Mouse (Mus musculus) cerebellum, adult 2 months (tissue): ENCODE results near the gene Ppp1r13b. TPM values are rescaled to one million over a fixed set of nuclear protein-coding genes. Genes with fewer than 3 reads are reported as not detected.

ENCODE experiments used
- DNase-seq, 2 experiments: peaks; one replicate each; pipeline ENCODE4 v3.0.0; 2021
- H3K27ac ChIP-seq: fragments of 200-500 bp; 2 replicates; pipeline ENCODE4 v1.5.1; 2012; ENCODE audit warnings: low read length, control low read depth, inconsistent platforms; ENCODE audit not compliant: insufficient read depth
- H3K27me3 ChIP-seq: fragments of 200-500 bp; 2 replicates; pipeline ENCODE4 v1.6.1; 2012; ENCODE audit warnings: inconsistent platforms, mild to moderate bottlenecking, low read length, moderate library complexity; ENCODE audit not compliant: control insufficient read depth, insufficient read depth
- H3K4me1 ChIP-seq: fragments of 200-500 bp; 2 replicates; pipeline ENCODE4 v1.6.1; 2011; ENCODE audit warnings: low read length; ENCODE audit not compliant: control insufficient read depth, insufficient read depth
- H3K4me3 ChIP-seq: fragments of 200-500 bp; replicated peaks from 2 replicates; pipeline ENCODE3; 2011; ENCODE audit warnings: mild to moderate bottlenecking, low read depth, low read length, control low read depth; ENCODE audit not compliant: insufficient read depth
- CTCF ChIP-seq: fragments of 200-500 bp; IDR thresholded peaks from 2 replicates; pipeline ENCODE4 v1.5.1; 2011; ENCODE audit warnings: low read depth, mild to moderate bottlenecking, control low read depth, low read length, moderate library complexity, borderline replicate concordance; ENCODE audit not compliant: insufficient read depth
- POLR2A ChIP-seq: fragments of 200-500 bp; IDR thresholded peaks from 2 replicates; pipeline ENCODE4 v1.6.1; 2011; ENCODE audit warnings: low read length, control low read depth, borderline replicate concordance; ENCODE audit not compliant: insufficient read depth
- WGBS: fragments of 180-500 bp; shearing (Covaris S2); methylation state at CpG from one replicate; pipeline ENCODE4 v1.1.7; 2018; 5-methylcytosine and 5-hydroxymethylcytosine counted together
- polyA plus RNA-seq: library from polyadenylated mRNA; depleted of rRNA; stranded (reverse); fragments of >200 nt; gene quantifications from 2 replicates; pipeline ENCODE4 v1.2.3, GENCODE M21; 2012

Gene Ppp1r13b
- polyA plus RNA-seq, 1 experiment: 38.4 TPM

DNA sequence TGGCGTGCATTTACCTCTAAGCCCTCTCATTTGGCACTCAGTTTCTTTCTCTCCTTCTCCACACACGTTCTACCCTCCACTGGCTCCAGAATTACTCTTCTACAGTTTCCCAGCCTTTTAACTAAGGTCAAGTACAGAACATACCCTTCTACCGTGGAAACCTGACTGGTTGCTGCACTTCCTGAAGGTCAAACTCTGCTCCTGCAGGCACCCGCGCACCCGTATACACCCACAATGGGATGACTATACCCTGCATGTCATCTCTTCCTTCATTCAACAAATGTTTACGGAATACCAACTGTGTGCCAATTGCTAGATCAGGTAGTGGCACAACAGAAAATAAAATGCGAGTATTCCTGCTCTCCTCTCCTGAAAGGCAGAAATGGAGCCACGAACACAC lies 9.2 kb downstream of the Ppp1r13b start:
- Histone ChIP-seq H3K4me1 (peaks cover 37% of the 10 kb centered on the region), H3K27me3 (no peaks in the 10 kb centered on the region), H3K4me3 (no peak overlapping the region), H3K27ac (no peak overlapping the region)
- DNase-seq: no peak
- TF ChIP-seq POLR2A (no peak), CTCF (no peak)
- 75% methylated on average over 9 of the region's 9 CpGs for WGBS

DNA sequence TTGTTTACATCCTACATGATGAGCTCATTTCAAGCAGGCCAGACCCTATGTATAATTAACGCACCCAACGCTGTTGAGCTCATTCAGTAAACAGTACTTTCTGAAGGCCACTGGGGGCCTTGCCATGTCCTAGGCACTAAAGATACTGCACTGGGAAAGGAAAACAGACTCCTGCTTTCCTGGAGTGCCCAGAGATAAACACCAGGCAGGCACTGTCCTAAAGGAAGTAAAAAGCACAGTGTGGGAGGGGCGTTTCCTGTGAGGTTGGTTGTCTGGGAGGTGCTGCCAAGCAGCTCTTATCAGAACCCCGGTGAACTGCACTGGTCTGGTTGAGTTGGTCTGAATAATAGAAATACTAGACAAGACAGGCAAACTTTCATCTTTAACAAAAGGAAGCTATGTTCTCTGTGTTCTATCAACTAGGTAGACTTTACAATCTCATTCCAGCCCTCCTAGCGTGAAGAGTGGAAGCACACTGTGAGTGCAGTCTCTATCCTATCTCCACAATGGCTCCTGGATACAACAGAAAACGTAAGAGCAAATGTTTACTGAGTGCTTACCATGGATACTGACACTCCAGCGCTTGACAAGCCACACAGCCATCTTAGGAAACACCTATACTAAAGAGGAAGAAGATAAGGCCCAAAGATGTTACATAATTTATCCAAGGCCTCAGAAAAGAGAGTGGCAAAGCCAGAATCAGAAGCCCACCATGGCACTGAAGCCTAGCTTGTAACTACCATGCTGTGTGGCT lies 10.8 kb downstream of the Ppp1r13b start:
- Histone ChIP-seq H3K4me1 (peaks cover 44% of the 10 kb centered on the region), H3K27ac (peak overlapping the region; percentile 26; the same call in 1 of the 2 replicates), H3K27me3 (no peaks in the 10 kb centered on the region), H3K4me3 (no peak overlapping the region)
- 47% methylated on average over 7 of the region's 7 CpGs for WGBS
- DNase-seq: no peak
- TF ChIP-seq POLR2A (no peak), CTCF (no peak)

DNA sequence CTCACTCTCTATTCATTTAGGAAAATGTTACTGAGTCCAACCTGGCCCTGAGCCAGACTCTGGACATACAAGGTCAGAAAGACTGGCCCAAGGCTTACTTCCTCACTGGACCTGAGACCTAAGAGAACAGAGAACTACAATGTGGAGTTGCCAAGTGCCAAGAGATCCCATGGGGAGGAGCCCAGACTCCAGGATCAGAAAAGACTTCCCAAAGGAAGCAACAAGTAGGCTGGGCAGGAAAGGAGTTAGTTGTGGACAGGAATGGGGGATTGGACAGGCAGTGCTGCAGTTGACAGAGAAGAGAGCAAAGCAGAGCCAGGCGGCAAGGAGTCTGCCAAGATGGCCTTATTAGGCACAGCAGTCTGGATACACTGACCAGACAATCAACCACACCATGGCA lies 13.8 kb downstream of the Ppp1r13b start:
- 5% methylated on average over 1 of the region's 1 CpGs for WGBS
- Histone ChIP-seq H3K27me3 (no peaks in the 10 kb centered on the region), H3K4me3 (no peak overlapping the region), H3K27ac (no peak overlapping the region), H3K4me1 (peaks cover 38% of the 10 kb centered on the region)
- TF ChIP-seq CTCF: no peak
- TF ChIP-seq POLR2A: no peak
- DNase-seq: peak; percentile 36 to 57

DNA sequence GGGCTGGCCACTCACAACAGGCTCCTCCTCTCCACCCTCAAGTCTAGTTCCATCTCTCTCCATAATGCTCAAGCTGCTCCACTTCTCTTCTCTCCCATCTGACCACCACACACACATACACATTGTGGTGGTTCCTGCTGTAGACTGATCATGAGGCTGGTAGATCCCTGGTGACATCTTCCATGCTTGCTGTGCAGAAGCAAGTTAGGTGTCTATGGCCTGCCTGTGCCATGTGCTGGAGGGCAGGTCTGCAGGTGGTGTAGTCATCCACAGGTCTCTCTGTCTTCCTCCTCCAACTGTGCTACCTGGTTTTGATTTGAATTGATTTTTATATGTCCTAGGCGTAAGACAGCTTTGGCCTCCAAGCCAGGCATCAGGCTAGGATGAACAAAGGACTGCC lies 14.9 kb downstream of the Ppp1r13b start:
- no peak for DNase-seq
- no peak for TF ChIP-seq CTCF
- H3K27me3 ChIP-seq: no peaks in the 10 kb centered on the region
- peaks cover 37% of the 10 kb centered on the region for H3K4me1 ChIP-seq
- H3K4me3 ChIP-seq: no peak overlapping the region
- no peak overlapping the region for H3K27ac ChIP-seq
- WGBS: 89% methylated on average over 1 of the region's 1 CpGs

DNA sequence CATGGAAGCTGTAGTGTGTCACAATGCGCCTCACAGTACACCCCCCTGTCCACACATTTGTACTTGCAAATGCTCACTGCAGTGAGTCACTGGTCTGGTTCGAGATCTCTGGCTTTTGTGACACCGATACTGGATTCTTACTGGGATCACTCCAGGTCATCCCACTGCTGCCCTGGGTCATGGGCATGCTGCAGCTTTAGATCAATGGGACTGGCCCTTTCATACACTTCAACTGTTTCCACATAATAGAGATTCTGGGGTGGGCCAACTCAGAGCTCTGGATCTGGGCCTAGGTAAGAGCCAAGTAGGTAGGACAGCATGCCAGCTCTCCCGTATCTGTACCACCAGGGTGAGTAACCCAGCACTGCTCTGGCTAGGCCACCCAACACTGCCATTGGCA lies 16.1 kb downstream of the Ppp1r13b start:
- Histone ChIP-seq H3K4me3 (no peak overlapping the region), H3K27ac (no peak overlapping the region), H3K4me1 (peaks cover 35% of the 10 kb centered on the region), H3K27me3 (no peaks in the 10 kb centered on the region)
- TF ChIP-seq POLR2A (no peak), CTCF (no peak)
- DNase-seq: no peak
- WGBS: 65% methylated on average over 4 of the region's 4 CpGs

DNA sequence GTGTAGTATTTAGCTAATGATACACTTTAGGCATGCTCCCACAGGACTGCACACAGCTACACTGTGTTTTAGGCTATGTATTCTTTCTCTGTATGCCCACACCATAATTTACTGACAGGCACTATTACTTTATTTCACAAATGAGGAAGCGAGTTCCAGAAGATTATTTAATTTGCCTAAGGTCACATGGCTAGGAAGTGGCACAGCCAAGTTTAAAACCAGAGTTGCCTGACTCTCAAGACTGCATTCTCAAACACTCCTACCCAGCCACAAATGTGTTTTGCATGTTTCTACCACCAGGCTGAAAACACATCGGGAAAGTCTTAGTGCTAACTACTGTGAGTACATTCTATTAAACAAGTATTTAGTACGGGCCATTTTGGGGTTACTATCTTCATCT lies 18.7 kb downstream of the Ppp1r13b start:
- Histone ChIP-seq H3K4me3 (no peak overlapping the region), H3K27me3 (no peaks in the 10 kb centered on the region), H3K27ac (no peak overlapping the region), H3K4me1 (peaks cover 28% of the 10 kb centered on the region)
- 84% methylated on average over 3 of the region's 3 CpGs for WGBS
- DNase-seq: no peak
- TF ChIP-seq POLR2A (no peak), CTCF (no peak)

DNA sequence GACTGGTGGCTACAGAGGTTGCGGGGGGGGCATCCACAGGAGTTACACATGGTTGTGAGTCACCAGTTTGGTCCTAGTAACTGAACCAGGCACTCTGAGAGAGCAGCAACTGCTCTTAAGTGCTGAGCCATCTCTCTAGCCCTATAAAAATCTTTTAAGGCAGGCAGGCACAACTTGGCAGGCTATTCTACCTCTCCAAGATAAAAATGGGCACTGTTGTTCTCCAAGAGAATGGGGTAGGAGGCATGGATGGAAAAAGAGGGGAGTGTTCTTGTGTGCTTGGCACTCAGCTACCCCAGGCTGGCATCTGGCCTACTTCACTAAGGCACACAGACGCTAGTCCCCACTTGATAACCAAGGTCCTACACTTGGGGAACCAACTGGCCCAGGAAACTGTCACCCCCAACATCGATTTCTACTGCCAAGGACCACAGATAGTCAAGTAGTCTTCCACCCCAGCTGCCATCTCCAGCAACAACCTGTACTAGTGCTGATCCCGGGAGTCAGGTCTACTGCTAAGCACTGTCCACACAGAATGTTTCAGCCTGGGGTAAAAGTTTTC lies 19.5 kb downstream of the Ppp1r13b start:
- WGBS: 54% methylated on average over 4 of the region's 4 CpGs
- no peak for TF ChIP-seq CTCF
- TF ChIP-seq POLR2A: no peak
- no peaks in the 10 kb centered on the region for H3K27me3 ChIP-seq
- H3K27ac ChIP-seq: no peak overlapping the region
- peaks cover 24% of the 10 kb centered on the region for H3K4me1 ChIP-seq
- H3K4me3 ChIP-seq: no peak overlapping the region
- DNase-seq: no peak

DNA sequence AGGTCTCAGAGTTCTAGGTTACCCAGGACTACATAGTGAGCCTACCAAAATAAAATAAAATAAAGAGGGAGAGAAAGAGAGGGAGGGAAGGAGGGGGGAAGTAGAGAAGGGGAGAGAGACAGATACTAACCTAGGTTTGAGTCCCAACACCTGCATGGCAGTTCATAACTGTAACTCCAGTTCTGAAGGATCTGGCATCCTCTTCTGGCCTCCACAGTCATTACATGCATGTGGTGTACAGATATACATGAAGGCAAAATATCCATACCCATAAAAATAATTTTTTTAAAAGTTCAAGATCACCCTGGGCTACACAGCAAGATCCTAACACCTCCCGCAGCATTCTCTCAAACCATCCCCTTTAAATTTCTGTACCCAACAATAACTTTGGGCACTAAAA lies 20.9 kb downstream of the Ppp1r13b start:
- no peak for DNase-seq
- Histone ChIP-seq H3K4me1 (peaks cover 13% of the 10 kb centered on the region), H3K27me3 (no peaks in the 10 kb centered on the region), H3K4me3 (no peak overlapping the region), H3K27ac (no peak overlapping the region)
- TF ChIP-seq POLR2A (no peak), CTCF (no peak)
- whole genome bisulfite sequencing: 93% methylated on average over 1 of the region's 1 CpGs
